Mouse (Mus musculus): ENCODE results near the gene Grb7.

Grb7 gene

GRCm38 (mm10) chr11:98473916-98474479 is 27.8 kb downstream of the Grb7 start:
- no peak for DNase-seq

GRCm38 (mm10) chr11:98474967-98475366 is 28.8 kb downstream of the Grb7 start:
- no peak for DNase-seq

- DNase-seq, result no peak
Measured at GRCm38 (mm10) chr11:98475630-98476433, 29.6 kb downstream of the Grb7 start.

- no peak for DNase-seq
Measured at GRCm38 (mm10) chr11:98476434-98476807, 30.2 kb downstream of the Grb7 start.

- DNase-seq, result no peak
Measured at GRCm38 (mm10) chr11:98477011-98477701, 31.0 kb downstream of the Grb7 start.

- DNase-seq, result no peak
Measured at GRCm38 (mm10) chr11:98479026-98479939, 33.1 kb downstream of the Grb7 start.

GRCm38 (mm10) chr11:98479940-98480497 is 33.8 kb downstream of the Grb7 start:
- no peak for DNase-seq

- no peak for DNase-seq
Measured at GRCm38 (mm10) chr11:98481231-98481630, 35.0 kb downstream of the Grb7 start.

- no peak for DNase-seq
Measured at GRCm38 (mm10) chr11:98482067-98482466, 35.9 kb downstream of the Grb7 start.

- no peak for DNase-seq
Measured at GRCm38 (mm10) chr11:98485749-98486148, 39.6 kb downstream of the Grb7 start.

- DNase-seq, result no peak
Measured at GRCm38 (mm10) chr11:98487526-98488040, 41.4 kb downstream of the Grb7 start.

- peak; percentile 72 for DNase-seq
Measured at GRCm38 (mm10) chr11:98488540-98489234, 42.5 kb downstream of the Grb7 start.

GRCm38 (mm10) chr11:98491571-98491970 is 45.4 kb downstream of the Grb7 start:
- no peak for DNase-seq

GRCm38 (mm10) chr11:98492959-98493358 is 46.8 kb downstream of the Grb7 start:
- DNase-seq, result peak; percentile 45

GRCm38 (mm10) chr11:98493394-98493793 is 47.2 kb downstream of the Grb7 start:
- no peak for DNase-seq

- no peak for DNase-seq
Measured at GRCm38 (mm10) chr11:98495176-98495719, 49.1 kb downstream of the Grb7 start.

- peak; percentile 91 for DNase-seq
Measured at GRCm38 (mm10) chr11:98497388-98498288, 51.4 kb downstream of the Grb7 start.

- DNase-seq, result no peak
Measured at GRCm38 (mm10) chr11:98504926-98505325, 58.7 kb downstream of the Grb7 start.
